Mouse (Mus musculus): ENCODE measurements around the gene Abcg4. TPM values are rescaled to one million over a fixed set of nuclear protein-coding genes. Genes with fewer than 3 reads are reported as not detected.

The Abcg4 gene
- polyA plus RNA-seq, 1 experiment from 2014 or later: 4.5 TPM

- Histone ChIP-seq H3K9me3 (ENCODE audit: control insufficient read depth, low read length) (no peaks in the 10 kb centered on the region), H3K4me2 (ENCODE audit: low read depth, low read length) (no peak overlapping the region), H3K9ac (ENCODE audit: low read depth, low read length) (no peak overlapping the region), H3K4me1 (ENCODE audit: control insufficient read depth, insufficient read depth, low read length) (peaks cover 13% of the 10 kb centered on the region), H3K4me3 (ENCODE audit: low read depth, low read length) (no peak overlapping the region), H3K27ac (replicated peaks; ENCODE audit: low read depth, low read length) (no peak overlapping the region), H3K36me3 (ENCODE audit: control insufficient read depth, insufficient read depth, low read length) (peaks cover 52% of the 10 kb centered on the region), H3K27me3 (replicated peaks; ENCODE audit: control insufficient read depth, insufficient read depth, low read length) (no peaks in the 10 kb centered on the region)
- DNase-seq (ENCODE audit: low spot score): no peak
- 94% methylated on average over 18 of the region's 18 CpGs for WGBS
- ATAC-seq (ENCODE audit: low read depth): no peak
These were observed 26.5 kb upstream of the Abcg4 start for GRCm38 (mm10) chr9:44314910-44315309.

GRCm38 (mm10) chr9:44314257-44314547 lies 25.8 kb upstream of the Abcg4 start:
- H3K4me2 ChIP-seq (ENCODE audit: low read depth, low read length): no peak overlapping the region
- 76% methylated on average over 4 of the region's 4 CpGs for WGBS
- ATAC-seq (ENCODE audit: low read depth) (no peak), DNase-seq (ENCODE audit: low spot score) (no peak)
- no peaks in the 10 kb centered on the region for H3K9me3 ChIP-seq (ENCODE audit: control insufficient read depth, low read length)
- H3K9ac ChIP-seq (ENCODE audit: low read depth, low read length): no peak overlapping the region
- H3K4me1 ChIP-seq (ENCODE audit: control insufficient read depth, insufficient read depth, low read length): peaks cover 10% of the 10 kb centered on the region
- H3K36me3 ChIP-seq (ENCODE audit: control insufficient read depth, insufficient read depth, low read length): peaks cover 52% of the 10 kb centered on the region
- H3K27me3 ChIP-seq (replicated peaks; ENCODE audit: control insufficient read depth, insufficient read depth, low read length): no peaks in the 10 kb centered on the region
- H3K4me3 ChIP-seq (ENCODE audit: low read depth, low read length): no peak overlapping the region
- H3K27ac ChIP-seq (replicated peaks; ENCODE audit: low read depth, low read length): no peak overlapping the region

GRCm38 (mm10) chr9:44313476-44314256 lies 25.3 kb upstream of the Abcg4 start:
- H3K4me1 ChIP-seq (ENCODE audit: control insufficient read depth, insufficient read depth, low read length): peaks cover 4% of the 10 kb centered on the region; the same call in 1 of the 2 replicates
- WGBS: 76% methylated on average over 19 of the region's 19 CpGs
- ATAC-seq (ENCODE audit: low read depth) (no peak), DNase-seq (ENCODE audit: low spot score) (no peak)
- no peaks in the 10 kb centered on the region for H3K9me3 ChIP-seq (ENCODE audit: control insufficient read depth, low read length)
- H3K27me3 ChIP-seq (replicated peaks; ENCODE audit: control insufficient read depth, insufficient read depth, low read length): no peaks in the 10 kb centered on the region
- H3K4me2 ChIP-seq (ENCODE audit: low read depth, low read length): no peak overlapping the region
- no peak overlapping the region for H3K27ac ChIP-seq (replicated peaks; ENCODE audit: low read depth, low read length)
- H3K4me3 ChIP-seq (ENCODE audit: low read depth, low read length): no peak overlapping the region
- H3K36me3 ChIP-seq (ENCODE audit: control insufficient read depth, insufficient read depth, low read length): peaks cover 52% of the 10 kb centered on the region
- H3K9ac ChIP-seq (ENCODE audit: low read depth, low read length): no peak overlapping the region

- 12% methylated on average over 27 of the region's 27 CpGs for WGBS
- Histone ChIP-seq H3K36me3 (ENCODE audit: control insufficient read depth, insufficient read depth, low read length) (peaks cover 48% of the 10 kb centered on the region), H3K27ac (replicated peaks; ENCODE audit: low read depth, low read length) (peak overlapping the region; percentile 48; the same call in 1 of the 2 replicates), H3K4me3 (ENCODE audit: low read depth, low read length) (no peak overlapping the region), H3K4me2 (ENCODE audit: low read depth, low read length) (peak overlapping the region; percentile 26), H3K9ac (ENCODE audit: low read depth, low read length) (peak overlapping the region; percentile 40; the same call in 1 of the 2 replicates), H3K4me1 (ENCODE audit: control insufficient read depth, insufficient read depth, low read length) (no peaks in the 10 kb centered on the region), H3K27me3 (replicated peaks; ENCODE audit: control insufficient read depth, insufficient read depth, low read length) (no peaks in the 10 kb centered on the region), H3K9me3 (ENCODE audit: control insufficient read depth, low read length) (no peaks in the 10 kb centered on the region)
- ATAC-seq (ENCODE audit: low read depth) (peak; percentile 58; the same call in 1 of the 2 replicates), DNase-seq (ENCODE audit: low spot score) (peak; percentile 54)
These were observed 23.0 kb upstream of the Abcg4 start for GRCm38 (mm10) chr9:44311136-44312134.

GRCm38 (mm10) chr9:44310750-44311135 lies 22.3 kb upstream of the Abcg4 start:
- DNase-seq (ENCODE audit: low spot score) (no peak), ATAC-seq (ENCODE audit: low read depth) (no peak)
- peak overlapping the region; percentile 26; the same call in 1 of the 2 replicates for H3K4me2 ChIP-seq (ENCODE audit: low read depth, low read length)
- H3K9ac ChIP-seq (ENCODE audit: low read depth, low read length): peak overlapping the region; percentile 40; the same call in 1 of the 2 replicates
- H3K4me3 ChIP-seq (ENCODE audit: low read depth, low read length): no peak overlapping the region
- H3K36me3 ChIP-seq (ENCODE audit: control insufficient read depth, insufficient read depth, low read length): peaks cover 41% of the 10 kb centered on the region
- H3K27ac ChIP-seq (replicated peaks; ENCODE audit: low read depth, low read length): no peak overlapping the region
- no peaks in the 10 kb centered on the region for H3K9me3 ChIP-seq (ENCODE audit: control insufficient read depth, low read length)
- H3K4me1 ChIP-seq (ENCODE audit: control insufficient read depth, insufficient read depth, low read length): no peaks in the 10 kb centered on the region
- WGBS: 26% methylated on average over 10 of the region's 10 CpGs
- H3K27me3 ChIP-seq (replicated peaks; ENCODE audit: control insufficient read depth, insufficient read depth, low read length): no peaks in the 10 kb centered on the region

GRCm38 (mm10) chr9:44309756-44310155 lies 21.3 kb upstream of the Abcg4 start:
- DNase-seq (ENCODE audit: low spot score) (no peak), ATAC-seq (ENCODE audit: low read depth) (no peak)
- no peaks in the 10 kb centered on the region for H3K9me3 ChIP-seq (ENCODE audit: control insufficient read depth, low read length)
- no peak overlapping the region for H3K9ac ChIP-seq (ENCODE audit: low read depth, low read length)
- H3K4me3 ChIP-seq (ENCODE audit: low read depth, low read length): no peak overlapping the region
- 0 out of 2 replicates have a peak, but pooled peaks cover under 1% of the 10 kb centered on the region for H3K4me1 ChIP-seq (ENCODE audit: control insufficient read depth, insufficient read depth, low read length)
- H3K36me3 ChIP-seq (ENCODE audit: control insufficient read depth, insufficient read depth, low read length): peaks cover 31% of the 10 kb centered on the region
- 49% methylated on average over 3 of the region's 3 CpGs for WGBS
- no peak overlapping the region for H3K27ac ChIP-seq (replicated peaks; ENCODE audit: low read depth, low read length)
- no peaks in the 10 kb centered on the region for H3K27me3 ChIP-seq (replicated peaks; ENCODE audit: control insufficient read depth, insufficient read depth, low read length)
- H3K4me2 ChIP-seq (ENCODE audit: low read depth, low read length): no peak overlapping the region

GRCm38 (mm10) chr9:44307248-44307647 lies 18.8 kb upstream of the Abcg4 start:
- no peaks in the 10 kb centered on the region for H3K9me3 ChIP-seq (ENCODE audit: control insufficient read depth, low read length)
- no peak overlapping the region for H3K4me2 ChIP-seq (ENCODE audit: low read depth, low read length)
- H3K27me3 ChIP-seq (replicated peaks; ENCODE audit: control insufficient read depth, insufficient read depth, low read length): no peaks in the 10 kb centered on the region
- H3K4me1 ChIP-seq (ENCODE audit: control insufficient read depth, insufficient read depth, low read length): 0 out of 2 replicates have a peak, but pooled peaks cover 3% of the 10 kb centered on the region
- ATAC-seq (ENCODE audit: low read depth) (no peak), DNase-seq (ENCODE audit: low spot score) (no peak)
- H3K9ac ChIP-seq (ENCODE audit: low read depth, low read length): no peak overlapping the region
- WGBS: 82% methylated on average over 2 of the region's 2 CpGs
- no peak overlapping the region for H3K27ac ChIP-seq (replicated peaks; ENCODE audit: low read depth, low read length)
- H3K36me3 ChIP-seq (ENCODE audit: control insufficient read depth, insufficient read depth, low read length): peaks cover 13% of the 10 kb centered on the region
- H3K4me3 ChIP-seq (ENCODE audit: low read depth, low read length): no peak overlapping the region

- Histone ChIP-seq H3K4me1 (ENCODE audit: control insufficient read depth, insufficient read depth, low read length) (0 out of 2 replicates have a peak, but pooled peaks cover 3% of the 10 kb centered on the region), H3K4me3 (ENCODE audit: low read depth, low read length) (no peak overlapping the region), H3K9ac (ENCODE audit: low read depth, low read length) (no peak overlapping the region), H3K4me2 (ENCODE audit: low read depth, low read length) (no peak overlapping the region), H3K27ac (replicated peaks; ENCODE audit: low read depth, low read length) (no peak overlapping the region), H3K36me3 (ENCODE audit: control insufficient read depth, insufficient read depth, low read length) (peaks cover 21% of the 10 kb centered on the region), H3K27me3 (replicated peaks; ENCODE audit: control insufficient read depth, insufficient read depth, low read length) (no peaks in the 10 kb centered on the region), H3K9me3 (ENCODE audit: control insufficient read depth, low read length) (no peaks in the 10 kb centered on the region)
- ATAC-seq (ENCODE audit: low read depth) (no peak), DNase-seq (ENCODE audit: low spot score) (no peak)
- WGBS: 89% methylated on average over 6 of the region's 6 CpGs
These were observed 18.1 kb upstream of the Abcg4 start for GRCm38 (mm10) chr9:44306532-44306931.
